Mouse (Mus musculus): ENCODE measurements around the gene Pcbd2.

Pcbd2 gene

DNA sequence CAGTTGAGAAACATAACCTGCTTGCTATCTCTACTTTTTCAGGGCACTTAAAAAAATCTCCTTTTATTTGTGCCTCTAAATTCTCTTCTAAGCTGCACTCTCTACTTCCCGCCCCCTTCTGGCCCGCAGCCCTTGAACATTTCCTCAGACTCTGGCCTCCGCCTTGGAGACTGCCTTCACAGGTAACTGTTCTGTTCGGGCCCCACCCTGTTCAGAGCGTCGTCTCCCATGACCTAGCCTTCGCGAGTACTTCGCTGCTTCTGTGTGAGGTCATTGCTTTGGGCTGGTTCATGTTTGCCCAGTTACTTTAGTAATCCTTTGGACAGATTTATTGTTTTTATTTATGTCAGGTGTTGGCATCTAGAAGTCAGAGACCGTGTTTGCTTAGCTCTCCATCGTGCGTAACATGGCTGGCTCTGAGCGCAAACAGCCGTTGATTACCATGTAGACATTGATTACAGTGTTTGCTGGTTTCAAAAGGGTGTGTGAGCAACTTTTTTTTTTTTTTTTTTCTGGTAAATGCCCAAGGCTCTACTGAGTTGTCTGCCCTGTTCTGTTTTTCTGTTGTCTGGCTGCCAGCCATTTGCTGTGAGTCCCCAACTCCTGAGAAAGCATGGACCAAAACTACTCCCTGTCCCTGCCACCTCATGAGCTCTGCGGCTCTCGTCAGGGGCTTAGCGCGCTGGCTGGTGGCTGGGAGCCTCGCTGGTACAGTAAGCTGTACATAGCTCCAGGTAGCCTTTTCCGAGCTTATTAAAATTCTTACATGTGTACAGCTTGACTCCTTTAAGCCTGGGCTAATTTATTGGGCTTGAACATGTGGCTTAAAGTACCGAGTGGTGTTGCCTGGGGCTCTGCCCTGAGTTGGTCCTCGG, 6.7 kb downstream of the Pcbd2 start:
- no peak for DNase-seq (ENCODE audit: low read depth)

- no peak for DNase-seq (ENCODE audit: low read depth)
Observed at GRCm38 (mm10) chr13:55737885-55738284, 10.7 kb downstream of the Pcbd2 start.

DNA sequence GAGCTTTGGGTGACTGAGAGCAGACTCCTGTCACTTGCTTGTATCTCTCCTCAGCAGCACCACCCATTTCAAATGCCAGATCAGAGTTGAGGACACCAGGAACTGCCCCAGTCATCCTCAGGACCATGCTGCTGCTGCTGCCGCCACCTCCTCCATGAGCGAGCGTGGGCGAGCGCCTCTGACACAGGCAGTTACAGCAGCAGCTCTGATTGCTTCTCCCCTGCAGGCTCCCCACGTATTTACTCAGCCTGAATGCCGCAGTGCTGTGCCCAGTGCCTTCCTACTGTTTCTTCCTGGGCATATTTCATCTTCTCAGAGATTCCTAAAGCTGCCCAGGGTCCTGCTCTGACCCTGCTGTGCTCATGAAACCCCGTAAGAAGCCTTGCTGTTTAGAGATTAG, 15.1 kb downstream of the Pcbd2 start:
- DNase-seq (ENCODE audit: low read depth) = no peak

- DNase-seq (ENCODE audit: low read depth) = no peak
Observed at GRCm38 (mm10) chr13:55754380-55754779, 27.2 kb downstream of the Pcbd2 start.

DNA sequence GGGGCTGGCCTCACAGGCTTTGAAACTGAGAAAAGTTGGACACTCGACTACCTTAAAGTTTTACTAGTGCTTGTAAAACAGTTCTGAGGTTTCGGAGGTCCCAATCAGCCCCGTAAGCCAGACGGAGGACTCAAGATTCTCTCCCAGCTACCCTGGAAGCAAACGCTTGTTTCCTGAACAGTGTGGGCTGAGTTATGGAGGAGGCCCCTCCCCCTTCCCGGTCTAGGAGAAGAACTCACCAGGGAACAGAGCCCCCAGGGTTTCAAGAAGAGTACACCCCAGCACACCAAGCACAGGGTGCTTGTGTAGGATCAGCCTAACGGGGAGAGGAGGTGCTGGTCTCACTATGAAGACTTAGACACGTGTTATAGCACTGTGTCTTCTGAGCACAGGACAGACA, 29.6 kb downstream of the Pcbd2 start:
- DNase-seq (ENCODE audit: low read depth) = no peak

DNA sequence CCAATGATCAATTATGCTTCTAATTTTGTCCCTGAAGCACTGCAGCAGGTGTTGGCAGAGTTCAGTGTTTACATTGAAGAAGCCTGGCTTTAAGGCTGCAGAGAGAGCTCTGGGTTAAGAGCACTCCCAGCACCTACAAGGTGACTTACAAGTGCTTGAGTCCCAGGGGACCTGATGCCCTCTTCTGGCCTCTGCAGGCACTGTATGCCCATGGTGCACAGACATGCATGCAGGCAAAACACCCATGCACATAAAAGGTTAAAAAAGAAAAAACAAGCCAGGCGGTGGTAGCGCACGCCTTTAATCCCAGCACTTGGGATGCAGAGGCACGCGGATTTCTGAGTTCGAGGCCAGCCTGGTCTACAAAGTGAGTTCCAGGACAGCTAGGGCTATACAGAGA, 30.5 kb downstream of the Pcbd2 start:
- peak; percentile 62 for DNase-seq (ENCODE audit: low read depth)

- no peak for DNase-seq (ENCODE audit: low read depth)
Observed at GRCm38 (mm10) chr13:55760576-55760975, 33.4 kb downstream of the Pcbd2 start.

GRCm38 (mm10) chr13:55761486-55761885, 34.3 kb downstream of the Pcbd2 start:
- no peak for DNase-seq (ENCODE audit: low read depth)

GRCm38 (mm10) chr13:55774352-55774751, 47.2 kb downstream of the Pcbd2 start:
- no peak for DNase-seq (ENCODE audit: low read depth)

- DNase-seq (ENCODE audit: low read depth) = no peak
Observed at GRCm38 (mm10) chr13:55775056-55775455, 47.9 kb downstream of the Pcbd2 start.

DNA sequence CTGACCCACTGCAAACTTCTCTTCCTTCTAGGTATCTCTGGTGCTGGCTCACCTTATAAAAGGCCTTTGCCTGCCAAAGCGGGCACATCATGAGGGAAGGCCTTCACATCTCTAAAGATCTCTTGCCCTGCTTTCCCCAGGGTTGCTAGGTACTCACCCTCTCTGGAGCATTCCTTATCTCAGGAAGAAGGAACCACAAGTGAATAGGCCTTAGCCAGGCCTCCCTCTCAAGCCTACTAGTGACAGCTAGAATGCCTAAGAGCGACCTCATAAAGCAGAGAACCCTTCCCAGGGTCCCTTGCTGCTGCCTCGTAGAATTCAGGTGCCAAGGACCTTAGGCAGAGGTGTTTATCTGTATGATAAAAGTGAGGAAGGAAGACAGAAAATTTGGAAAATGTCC, 57.1 kb downstream of the Pcbd2 start, which contains the start of gene Catsper3:
TSS of gene Catsper3 (plus strand) at position 301 of the 400 bp plus-strand sequence.
- no peak for DNase-seq (ENCODE audit: low read depth)

- DNase-seq (ENCODE audit: low read depth) = no peak
Observed at GRCm38 (mm10) chr13:55786120-55786519, 59.0 kb downstream of the Pcbd2 start.

- no peak for DNase-seq (ENCODE audit: low read depth)
Observed at GRCm38 (mm10) chr13:55801246-55801645, 74.1 kb downstream of the Pcbd2 start.

- no peak for DNase-seq (ENCODE audit: low read depth)
Observed at GRCm38 (mm10) chr13:55803973-55804372, 76.8 kb downstream of the Pcbd2 start.

- peak; percentile 15 for DNase-seq (ENCODE audit: low read depth)
Observed at GRCm38 (mm10) chr13:55809041-55809623, 82.0 kb downstream of the Pcbd2 start.

DNA sequence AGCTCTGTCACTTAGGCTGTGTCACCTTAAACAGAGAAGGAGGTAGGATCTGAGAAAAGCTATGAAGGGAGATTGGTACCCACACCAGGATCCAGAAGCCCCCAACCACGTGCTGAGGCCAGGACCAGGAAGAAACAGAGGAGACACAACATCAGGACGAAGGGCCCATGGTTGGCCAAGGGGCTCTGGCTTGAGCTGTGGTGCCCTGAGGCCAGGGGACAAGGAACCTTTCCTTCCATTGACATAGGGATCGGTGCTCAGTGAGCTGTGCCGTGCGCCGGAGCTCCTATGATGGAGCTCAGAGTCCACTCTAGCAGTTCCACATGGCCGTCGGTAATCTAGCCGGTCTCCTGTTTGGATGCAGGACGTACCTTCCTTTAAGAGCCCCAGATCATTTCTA, 82.5 kb downstream of the Pcbd2 start:
- DNase-seq (ENCODE audit: low read depth) = no peak

GRCm38 (mm10) chr13:55810947-55811346, 83.8 kb downstream of the Pcbd2 start:
- no peak for DNase-seq (ENCODE audit: low read depth)

DNA sequence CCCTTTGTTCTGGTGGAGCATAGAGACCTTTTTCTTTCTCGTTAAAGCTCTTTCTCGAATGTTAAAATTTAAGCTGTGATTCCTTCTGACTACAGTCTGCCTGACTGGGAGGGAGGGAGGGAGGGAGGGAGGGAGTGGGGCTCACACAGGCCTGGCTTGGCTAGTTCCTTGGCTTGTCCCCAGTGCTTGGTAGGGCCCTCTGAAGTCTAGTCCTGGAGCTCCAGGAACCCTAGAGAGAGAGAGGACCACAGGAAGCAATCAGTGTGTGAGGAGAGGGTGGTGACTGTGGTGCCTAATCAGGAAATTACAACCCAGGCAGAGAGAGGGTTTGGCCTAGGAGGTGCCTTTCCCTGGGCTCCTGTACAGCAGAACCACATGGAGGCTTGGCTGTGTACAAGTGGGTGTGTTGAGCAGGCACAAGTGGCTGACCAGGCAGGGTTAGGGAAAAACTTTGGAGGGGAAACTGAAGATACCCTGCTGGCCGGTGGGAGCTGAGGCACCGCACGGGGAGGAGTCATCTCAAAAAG, 86.4 kb downstream of the Pcbd2 start:
- no peak for DNase-seq (ENCODE audit: low read depth)

DNA sequence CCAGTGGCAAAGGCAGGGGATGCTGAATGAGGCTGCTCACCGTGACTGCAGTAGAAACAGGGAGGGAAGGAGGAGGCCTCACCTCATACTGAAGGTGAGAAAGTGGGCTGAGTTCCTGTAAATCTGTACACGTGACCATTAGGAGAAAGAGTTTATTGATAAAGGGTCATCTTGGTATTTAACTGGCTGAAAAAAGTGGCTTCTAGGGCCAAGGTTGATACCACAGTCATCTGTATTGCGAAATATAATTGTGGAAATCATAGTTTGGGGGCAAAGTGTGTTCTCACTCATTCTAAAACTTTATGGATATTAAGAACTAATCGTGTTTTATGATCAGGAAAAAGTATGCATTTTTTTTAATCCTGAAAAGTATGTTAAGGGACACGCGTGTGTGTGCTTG, 87.7 kb downstream of the Pcbd2 start:
- DNase-seq (ENCODE audit: low read depth) = no peak

DNA sequence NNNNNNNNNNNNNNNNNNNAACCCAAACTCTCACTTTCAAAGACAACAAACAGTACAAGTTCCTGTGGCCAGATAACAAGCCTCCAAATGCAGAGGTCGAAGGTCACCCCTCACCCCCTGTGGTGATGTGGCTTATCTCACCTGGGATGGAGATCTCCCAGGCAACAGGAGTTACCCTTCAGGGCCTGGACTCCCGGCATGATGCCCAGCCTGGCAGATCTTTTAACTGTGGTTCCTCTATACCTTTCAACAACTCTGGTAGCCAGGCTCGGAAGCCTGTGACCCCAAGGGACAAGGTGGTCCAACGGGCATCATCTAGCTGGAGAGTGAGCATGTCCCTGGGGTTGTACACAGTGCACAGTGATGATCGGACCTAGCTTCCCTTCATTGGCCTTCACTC, 95.3 kb downstream of the Pcbd2 start:
- DNase-seq (ENCODE audit: low read depth) = no peak

- no peak for DNase-seq (ENCODE audit: low read depth)
Observed at GRCm38 (mm10) chr13:55824151-55824945, 97.2 kb downstream of the Pcbd2 start.

GRCm38 (mm10) chr13:55825245-55825681, 98.1 kb downstream of the Pcbd2 start:
- no peak for DNase-seq (ENCODE audit: low read depth)
